Mouse (Mus musculus): ENCODE measurements around the gene Arsg. TPM values are rescaled to one million over a fixed set of nuclear protein-coding genes. Genes with fewer than 3 reads are reported as not detected.
A peak's percentile ranks its signal among the peaks of the same experiment; 100 is the strongest.

Gene Arsg
- polyA plus RNA-seq (2015; fragmentation: Nextera tagmentation; extraction: Ambion mirVana) = 4.0 and 6.0 TPM in 2 replicates

- H3K4me2 ChIP-seq (replicated peaks) = peak within 1 kb of the TSS; percentile 86
- H3K4me1 ChIP-seq = peaks cover 29% of the 10 kb centered on the region
- ATAC-seq (replicated peaks) = peak; percentile 90
- H3K9ac ChIP-seq (replicated peaks) = peak within 1 kb of the TSS; percentile 80
- WGBS = under 1% methylated on average over 110 of the region's 111 CpGs
- no peaks in the 10 kb centered on the region for H3K27me3 ChIP-seq
- peak within 1 kb of the TSS; percentile 89 for H3K4me3 ChIP-seq
- no peaks in the 10 kb centered on the region for H3K9me3 ChIP-seq
- H3K36me3 ChIP-seq = no peaks in the 10 kb centered on the region
- peak within 1 kb of the TSS; percentile 94 for H3K27ac ChIP-seq (replicated peaks)
These were observed at the start of gene Arsg, which contains the start of gene Slc16a6 for GRCm38 (mm10) chr11:109473171-109474085. TSS of gene Arsg (plus strand) at chr11:109473374. TSS of gene Slc16a6 (minus strand) at chr11:109473598.

DNA sequence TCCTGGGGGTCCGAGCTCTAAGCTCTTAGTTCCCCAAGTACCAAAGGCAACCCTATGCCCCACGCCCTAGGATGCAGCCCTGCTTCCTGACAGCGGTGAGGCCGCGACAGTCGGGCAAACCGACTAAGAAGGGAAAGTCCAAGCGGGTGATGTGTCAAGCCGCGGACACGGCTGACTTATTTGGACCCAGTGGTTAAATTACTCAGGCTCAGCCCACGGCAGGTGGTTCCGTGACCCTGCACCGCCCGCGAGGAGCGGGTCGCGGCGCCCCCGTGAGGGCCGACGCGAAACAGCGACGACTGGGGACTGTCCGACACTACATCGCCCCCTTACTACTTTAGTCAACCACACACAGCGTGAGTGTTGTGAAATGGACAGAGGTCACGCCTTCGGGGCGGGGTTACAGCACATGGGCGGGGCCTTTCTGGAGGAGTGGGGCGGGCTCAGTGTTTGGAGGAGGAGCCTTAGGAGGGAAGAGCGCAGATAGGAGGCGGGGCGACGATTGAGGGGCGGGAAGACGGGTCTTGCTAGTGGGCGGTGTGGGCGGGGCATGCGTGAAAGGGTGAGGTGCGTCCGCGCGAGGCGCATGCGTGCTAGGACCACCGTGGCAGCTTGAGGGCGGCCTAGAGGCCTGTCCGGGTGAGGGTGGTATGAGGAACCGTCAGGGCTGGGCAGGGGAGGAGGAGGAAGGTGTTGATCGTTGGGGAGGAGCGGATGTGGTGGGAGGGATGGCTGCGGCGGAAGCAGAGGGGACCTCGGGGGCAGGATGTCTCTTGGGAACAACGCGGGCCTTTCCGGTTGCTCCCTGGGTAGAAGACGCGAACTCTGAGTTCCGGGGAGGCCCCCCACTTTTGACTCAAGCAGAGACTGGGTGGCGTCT lies 47.5 kb upstream of the Arsg start, which contains the start of gene Amz2:
Amz2 (plus strand) TSS at position 555 of the 880 bp plus-strand sequence.
- peak; percentile 95 for ATAC-seq (replicated peaks)
- H3K4me1 ChIP-seq = peaks cover 17% of the 10 kb centered on the region
- no peaks in the 10 kb centered on the region for H3K9me3 ChIP-seq
- peak within 1 kb of the TSS; percentile 61 for H3K9ac ChIP-seq (replicated peaks)
- peaks cover 23% of the 10 kb centered on the region for H3K36me3 ChIP-seq
- no peaks in the 10 kb centered on the region for H3K27me3 ChIP-seq
- H3K27ac ChIP-seq (replicated peaks) = peak within 1 kb of the TSS; percentile 84
- peak within 1 kb of the TSS; percentile 49 for H3K4me2 ChIP-seq (replicated peaks)
- WGBS = under 1% methylated on average over 64 of the region's 65 CpGs
- H3K4me3 ChIP-seq = peak within 1 kb of the TSS; percentile 59

DNA sequence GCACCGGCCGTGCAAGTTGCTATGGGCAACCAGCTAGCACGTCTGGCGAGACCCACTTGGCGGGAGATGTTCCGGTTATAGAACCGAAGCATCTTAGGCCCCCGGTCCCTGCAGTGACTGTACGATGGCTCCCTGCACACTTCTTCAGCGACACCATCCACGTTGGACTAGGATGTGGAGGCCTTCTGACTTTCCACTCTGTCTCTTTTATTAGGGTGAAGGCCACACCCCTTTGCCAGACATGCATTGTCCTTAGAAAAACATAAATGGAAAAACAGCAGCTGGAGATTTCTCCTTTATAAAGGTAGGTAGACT lies 46.9 kb upstream of the Arsg start:
- Histone ChIP-seq H3K36me3 (peaks cover 26% of the 10 kb centered on the region), H3K9ac (replicated peaks) (peak overlapping the region; percentile 61), H3K4me3 (peak overlapping the region; percentile 59), H3K4me1 (peaks cover 18% of the 10 kb centered on the region), H3K27ac (replicated peaks) (peak overlapping the region; percentile 84), H3K9me3 (no peaks in the 10 kb centered on the region), H3K4me2 (replicated peaks) (peak overlapping the region; percentile 49), H3K27me3 (no peaks in the 10 kb centered on the region)
- no peak for ATAC-seq (replicated peaks)
- under 1% methylated on average over 11 of the region's 11 CpGs for WGBS

DNA sequence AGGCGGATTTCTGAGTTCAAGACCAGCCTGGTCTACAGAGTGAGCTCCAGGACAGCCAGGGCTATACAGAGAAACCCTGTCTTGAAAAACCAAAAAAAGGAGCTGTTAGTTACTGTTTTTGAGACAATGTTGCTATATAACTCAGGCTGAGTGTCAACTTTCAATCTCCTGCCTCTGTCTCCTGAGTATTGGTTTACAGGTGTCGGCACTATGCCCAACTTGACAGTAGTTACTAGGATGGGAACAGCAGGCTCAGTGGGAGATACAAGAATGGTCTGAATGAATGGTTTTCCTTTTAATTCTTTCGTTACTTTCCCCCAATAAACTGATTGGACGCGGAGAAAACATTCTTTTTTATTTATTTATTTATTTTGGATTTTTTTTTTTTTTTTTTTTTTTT lies 45.8 kb upstream of the Arsg start:
- H3K9me3 ChIP-seq = no peaks in the 10 kb centered on the region
- H3K4me3 ChIP-seq = no peak overlapping the region
- no peaks in the 10 kb centered on the region for H3K27me3 ChIP-seq
- no peak overlapping the region for H3K27ac ChIP-seq (replicated peaks)
- 99% methylated on average over 5 of the region's 5 CpGs for WGBS
- H3K4me1 ChIP-seq = peaks cover 23% of the 10 kb centered on the region
- peaks cover 30% of the 10 kb centered on the region for H3K36me3 ChIP-seq
- peak overlapping the region; percentile 49; the same call in 1 of the 2 replicates for H3K4me2 ChIP-seq (replicated peaks)
- no peak for ATAC-seq (replicated peaks)
- H3K9ac ChIP-seq (replicated peaks) = no peak overlapping the region

GRCm38 (mm10) chr11:109434233-109434798 lies 38.9 kb upstream of the Arsg start:
- WGBS = 95% methylated on average over 16 of the region's 16 CpGs
- H3K9ac ChIP-seq (replicated peaks) = no peak overlapping the region
- ATAC-seq (replicated peaks) = no peak
- H3K4me3 ChIP-seq = no peak overlapping the region
- H3K9me3 ChIP-seq = no peaks in the 10 kb centered on the region
- no peak overlapping the region for H3K4me2 ChIP-seq (replicated peaks)
- no peak overlapping the region for H3K27ac ChIP-seq (replicated peaks)
- H3K27me3 ChIP-seq = no peaks in the 10 kb centered on the region
- H3K36me3 ChIP-seq = peaks cover 65% of the 10 kb centered on the region
- peaks cover 6% of the 10 kb centered on the region for H3K4me1 ChIP-seq

DNA sequence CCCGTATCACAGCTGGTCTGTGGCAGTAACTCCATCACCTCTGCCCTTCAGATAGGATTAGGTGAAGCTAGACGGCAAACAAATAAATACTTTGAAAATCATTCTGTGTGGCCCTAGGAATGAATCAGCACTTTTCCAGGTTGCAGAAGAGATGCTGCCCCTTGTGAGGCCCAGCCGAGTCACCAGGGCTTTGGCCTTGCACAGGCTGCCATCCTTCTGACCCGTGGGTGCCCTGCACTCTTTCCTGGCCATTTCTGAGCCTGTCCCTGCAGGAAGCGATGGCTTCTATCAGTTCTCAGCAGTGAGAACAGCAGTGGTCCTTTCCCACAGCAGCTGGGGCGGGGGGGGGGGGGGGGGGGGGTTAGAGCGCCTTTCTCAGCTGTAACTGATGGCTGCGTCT lies 36.3 kb upstream of the Arsg start:
- Histone ChIP-seq H3K36me3 (peaks cover 45% of the 10 kb centered on the region), H3K27ac (replicated peaks) (no peak overlapping the region)
- ATAC-seq (replicated peaks) = no peak

DNA sequence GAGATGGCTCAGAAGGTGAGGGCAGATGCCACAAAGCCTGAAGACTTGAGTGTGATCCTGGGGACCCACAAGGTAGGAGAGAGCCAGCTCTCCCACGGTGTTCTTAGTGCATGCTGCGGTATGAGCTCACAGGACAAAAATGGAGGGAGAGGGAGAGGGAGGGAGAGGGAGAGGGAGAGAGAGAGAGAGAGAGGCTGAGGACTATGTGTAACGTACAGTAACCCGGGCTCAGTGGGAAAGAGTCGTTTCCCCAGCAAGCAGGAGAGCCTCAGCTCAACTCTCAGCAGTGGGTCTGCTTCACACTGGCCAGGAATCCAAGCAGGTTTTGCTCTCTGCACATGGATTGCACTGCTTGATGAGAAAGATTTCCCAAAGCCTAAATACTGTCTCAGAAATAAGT lies 34.0 kb upstream of the Arsg start:
- 23% methylated on average over 5 of the region's 5 CpGs for WGBS
- H3K9ac ChIP-seq (replicated peaks) = no peak overlapping the region
- 0 out of 2 replicates have a peak, but pooled peaks have one; percentile 53 for ATAC-seq (replicated peaks)

More for the DNA sequence above, 36.3 kb upstream of the Arsg start:
- no peak overlapping the region for H3K9ac ChIP-seq (replicated peaks)
- H3K4me3 ChIP-seq = no peak overlapping the region
- H3K4me1 ChIP-seq = peaks cover 12% of the 10 kb centered on the region
- H3K27me3 ChIP-seq = no peaks in the 10 kb centered on the region
- H3K9me3 ChIP-seq = no peaks in the 10 kb centered on the region
- 73% methylated on average over 7 of the region's 8 CpGs for WGBS
- H3K4me2 ChIP-seq (replicated peaks) = no peak overlapping the region

DNA sequence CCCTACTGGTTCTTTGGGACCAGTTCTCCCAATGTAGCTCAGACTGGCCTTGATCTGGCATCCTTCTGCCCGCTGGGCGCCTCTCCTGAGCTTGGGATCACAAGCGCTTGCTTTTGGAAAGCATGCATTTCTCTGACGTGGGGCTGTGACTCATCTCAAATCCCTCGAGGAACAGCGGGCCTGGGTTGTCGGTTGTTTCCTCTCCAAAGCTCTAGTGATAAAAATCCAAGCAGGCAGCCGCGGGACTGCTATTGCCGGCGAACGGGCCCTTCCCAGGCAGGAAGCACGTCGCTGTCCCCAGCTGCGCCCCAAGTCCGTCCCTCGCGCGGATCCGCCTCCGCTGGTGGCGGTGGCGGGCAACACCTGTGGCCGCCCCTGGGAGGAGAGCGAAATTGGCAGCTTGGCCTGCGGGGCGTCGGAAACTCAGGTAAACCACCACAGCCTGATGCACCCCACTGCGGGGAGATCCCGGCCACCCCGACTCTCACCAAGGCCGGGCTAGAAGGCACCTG lies 33.3 kb upstream of the Arsg start:
- no peaks in the 10 kb centered on the region for H3K9me3 ChIP-seq
- H3K4me2 ChIP-seq (replicated peaks) = peak overlapping the region; percentile 53
- H3K4me3 ChIP-seq = peak overlapping the region; percentile 42
- peaks cover 33% of the 10 kb centered on the region for H3K36me3 ChIP-seq
- peak overlapping the region; percentile 43 for H3K9ac ChIP-seq (replicated peaks)
- H3K27ac ChIP-seq (replicated peaks) = no peak overlapping the region
- H3K4me1 ChIP-seq = peaks cover 12% of the 10 kb centered on the region
- 1% methylated on average over 32 of the region's 32 CpGs for WGBS
- no peaks in the 10 kb centered on the region for H3K27me3 ChIP-seq
- peak; percentile 64; the same call in 1 of the 2 replicates for ATAC-seq (replicated peaks)

More for the DNA sequence above, 34.0 kb upstream of the Arsg start:
- Histone ChIP-seq H3K27me3 (no peaks in the 10 kb centered on the region), H3K36me3 (peaks cover 39% of the 10 kb centered on the region), H3K4me1 (peaks cover 12% of the 10 kb centered on the region), H3K27ac (replicated peaks) (no peak overlapping the region), H3K4me3 (no peak overlapping the region), H3K4me2 (replicated peaks) (peak overlapping the region; percentile 53; the same call in 1 of the 2 replicates), H3K9me3 (no peaks in the 10 kb centered on the region)

- Histone ChIP-seq H3K36me3 (peaks cover 25% of the 10 kb centered on the region), H3K4me2 (replicated peaks) (peak overlapping the region; percentile 53; the same call in 1 of the 2 replicates), H3K4me1 (peaks cover 12% of the 10 kb centered on the region), H3K4me3 (no peak overlapping the region), H3K27me3 (no peaks in the 10 kb centered on the region), H3K9me3 (no peaks in the 10 kb centered on the region), H3K27ac (replicated peaks) (no peak overlapping the region), H3K9ac (replicated peaks) (peak overlapping the region; percentile 43; the same call in 1 of the 2 replicates)
- ATAC-seq (replicated peaks) = no peak
- 64% methylated on average over 4 of the region's 4 CpGs for WGBS
These were observed 32.5 kb upstream of the Arsg start for GRCm38 (mm10) chr11:109440641-109441040.

DNA sequence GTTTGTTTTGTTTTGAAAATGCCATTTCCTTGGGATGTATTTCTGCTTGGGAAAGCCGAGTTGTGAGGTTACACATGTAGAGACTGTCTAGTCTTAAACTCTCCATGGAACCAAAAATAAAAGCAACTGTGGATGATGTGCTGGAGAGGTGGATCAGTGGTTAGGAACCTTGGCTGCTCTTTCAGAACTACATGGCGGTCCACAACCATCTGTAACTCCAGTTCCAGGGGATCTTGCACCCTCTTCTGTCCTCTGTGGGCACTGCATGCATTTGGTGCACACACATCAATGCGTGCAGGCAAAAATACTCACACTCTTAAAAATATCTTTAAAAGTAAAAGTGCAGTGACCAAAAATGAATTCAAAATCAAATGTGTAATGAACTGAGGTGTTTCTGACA lies 32.1 kb upstream of the Arsg start:
- H3K27me3 ChIP-seq = no peaks in the 10 kb centered on the region
- no peak overlapping the region for H3K9ac ChIP-seq (replicated peaks)
- no peak overlapping the region for H3K4me2 ChIP-seq (replicated peaks)
- peaks cover 22% of the 10 kb centered on the region for H3K36me3 ChIP-seq
- H3K9me3 ChIP-seq = no peaks in the 10 kb centered on the region
- no peak overlapping the region for H3K4me3 ChIP-seq
- ATAC-seq (replicated peaks) = no peak
- 54% methylated on average over 3 of the region's 3 CpGs for WGBS
- H3K27ac ChIP-seq (replicated peaks) = no peak overlapping the region
- H3K4me1 ChIP-seq = peaks cover 12% of the 10 kb centered on the region

GRCm38 (mm10) chr11:109442166-109442730 lies 30.9 kb upstream of the Arsg start:
- no peak overlapping the region for H3K9ac ChIP-seq (replicated peaks)
- no peak overlapping the region for H3K4me3 ChIP-seq
- H3K27ac ChIP-seq (replicated peaks) = no peak overlapping the region
- WGBS = 73% methylated on average over 5 of the region's 5 CpGs
- H3K4me2 ChIP-seq (replicated peaks) = no peak overlapping the region
- ATAC-seq (replicated peaks) = no peak
- no peaks in the 10 kb centered on the region for H3K9me3 ChIP-seq
- H3K36me3 ChIP-seq = peaks cover 12% of the 10 kb centered on the region
- peaks cover 12% of the 10 kb centered on the region for H3K4me1 ChIP-seq
- no peaks in the 10 kb centered on the region for H3K27me3 ChIP-seq
